Mouse (Mus musculus) myocyte (in vitro differentiated cells): ENCODE data around the gene Setd4. TPM values are rescaled to one million over a fixed set of nuclear protein-coding genes. Genes with fewer than 3 reads are reported as not detected.

Experiments used
- H3K27me3 ChIP-seq: one replicate; pipeline ENCODE4 v1.6.1; 2011; ENCODE audit not compliant: control insufficient read depth, insufficient read depth, insufficient read length
- H3K36me3 ChIP-seq: one replicate; pipeline ENCODE4 v1.6.1; 2011; ENCODE audit not compliant: control insufficient read depth, insufficient read depth
- H3K4me2 ChIP-seq: one replicate; pipeline ENCODE4 v1.6.1; 2011; ENCODE audit warnings: low read depth, control low read depth
- H3K4me3 ChIP-seq: one replicate; pipeline ENCODE4 v1.5.1; 2011; ENCODE audit warnings: mild to moderate bottlenecking, control low read depth, moderate library complexity
- H3K79me2 ChIP-seq: one replicate; pipeline ENCODE4 v1.6.1; 2011; ENCODE audit not compliant: control insufficient read depth, insufficient read depth
- H3ac ChIP-seq: one replicate; pipeline ENCODE4 v1.6.1; 2011; ENCODE audit not compliant: control insufficient read depth, insufficient read length
- CEBPB ChIP-seq: IDR thresholded peaks from 2 replicates; pipeline ENCODE4 v1.6.1; 2011; ENCODE audit warnings: mild to moderate bottlenecking, moderate library complexity; ENCODE audit not compliant: poor library complexity, insufficient read depth, severe bottlenecking
- E2F4 ChIP-seq: IDR thresholded peaks from one replicate; pipeline ENCODE4 v1.6.1; 2011; ENCODE audit warnings: mild to moderate bottlenecking, control low read depth, moderate library complexity; ENCODE audit not compliant: insufficient read depth
- MAX ChIP-seq: IDR thresholded peaks from one replicate; pipeline ENCODE4 v1.6.1; 2011; ENCODE audit warnings: low read depth, mild to moderate bottlenecking, control low read depth
- MYOD1 ChIP-seq, 3 experiments: IDR thresholded peaks; one replicate each; pipeline ENCODE4 v1.6.1; 2011; ENCODE audit warnings: control low read depth in 2 of 3, low read depth in 2 of 3, mild to moderate bottlenecking in 2 of 3, moderate library complexity in 1 of 3; ENCODE audit not compliant: insufficient read length in 2 of 3, control insufficient read depth in 1 of 3
- MYOG ChIP-seq, 3 experiments: IDR thresholded peaks; one replicate each; pipeline ENCODE4 v1.6.1; 2011; ENCODE audit warnings: control low read depth in 2 of 3, low read depth in 2 of 3, mild to moderate bottlenecking in 2 of 3; ENCODE audit not compliant: insufficient read length in 2 of 3, control insufficient read depth in 1 of 3, insufficient read depth in 1 of 3
- POLR2A ChIP-seq: IDR thresholded peaks from one replicate; pipeline ENCODE4 v1.6.1; 2011; ENCODE audit warnings: low read depth, mild to moderate bottlenecking, control low read depth, moderate library complexity; ENCODE audit not compliant: insufficient read length
- POLR2AphosphoS2 ChIP-seq: IDR thresholded peaks from one replicate; pipeline ENCODE4 v1.6.1; 2011; ENCODE audit warnings: low read depth, control low read depth; ENCODE audit not compliant: insufficient read length
- REST ChIP-seq: IDR thresholded peaks from one replicate; pipeline ENCODE4 v1.6.1; 2011; ENCODE audit warnings: mild to moderate bottlenecking, control low read depth, moderate library complexity; ENCODE audit not compliant: insufficient read depth, insufficient read length
- SRF ChIP-seq: IDR thresholded peaks from one replicate; pipeline ENCODE4 v1.6.1; 2011; ENCODE audit warnings: low read depth; ENCODE audit not compliant: control insufficient read depth, insufficient read length
- TCF12 ChIP-seq: IDR thresholded peaks from one replicate; pipeline ENCODE4 v1.6.1; 2011; ENCODE audit warnings: mild to moderate bottlenecking, control low read depth; ENCODE audit not compliant: poor library complexity, insufficient read depth, severe bottlenecking
- TCF3 ChIP-seq: IDR thresholded peaks from one replicate; pipeline ENCODE4 v1.6.1; 2011; ENCODE audit warnings: low read depth, control low read depth; ENCODE audit not compliant: insufficient read length
- USF1 ChIP-seq: IDR thresholded peaks from one replicate; pipeline ENCODE4 v1.6.1; 2011; ENCODE audit warnings: low read depth, mild to moderate bottlenecking, control low read depth, moderate library complexity
- polyA plus RNA-seq: library from polyadenylated mRNA; unstranded; fragments of >200 nt; fragmentation: generic; extraction: Trizol; gene quantifications from one replicate; pipeline ENCODE4 v1.2.1, GENCODE M21; 2012; ENCODE audit warnings: missing spikeins

Gene Setd4
- polyA plus RNA-seq, 1 experiment = 3.6 TPM

DNA sequence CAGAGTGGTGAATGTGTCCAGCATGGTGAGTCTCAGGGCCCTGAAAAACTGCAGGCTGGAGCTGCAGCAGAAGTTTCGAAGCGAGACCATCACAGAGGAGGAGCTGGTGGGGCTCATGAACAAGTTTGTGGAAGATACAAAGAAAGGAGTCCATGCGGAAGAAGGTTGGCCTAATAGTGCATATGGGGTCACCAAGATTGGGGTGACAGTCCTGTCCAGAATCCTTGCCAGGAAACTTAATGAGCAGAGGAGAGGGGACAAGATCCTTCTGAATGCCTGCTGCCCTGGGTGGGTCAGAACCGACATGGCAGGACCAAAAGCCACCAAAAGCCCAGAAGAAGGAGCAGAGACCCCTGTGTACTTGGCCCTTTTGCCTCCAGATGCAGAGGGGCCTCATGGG, 5.9 kb upstream of the Setd4 start:
- Histone ChIP-seq H3ac (no peak overlapping the region), H3K4me2 (no peak overlapping the region), H3K27me3 (no peaks in the 10 kb centered on the region), H3K79me2 (no peaks in the 10 kb centered on the region), H3K36me3 (no peaks in the 10 kb centered on the region), H3K4me3 (no peak overlapping the region)
- TF ChIP-seq MAX (no peak), TCF3 (no peak)

DNA sequence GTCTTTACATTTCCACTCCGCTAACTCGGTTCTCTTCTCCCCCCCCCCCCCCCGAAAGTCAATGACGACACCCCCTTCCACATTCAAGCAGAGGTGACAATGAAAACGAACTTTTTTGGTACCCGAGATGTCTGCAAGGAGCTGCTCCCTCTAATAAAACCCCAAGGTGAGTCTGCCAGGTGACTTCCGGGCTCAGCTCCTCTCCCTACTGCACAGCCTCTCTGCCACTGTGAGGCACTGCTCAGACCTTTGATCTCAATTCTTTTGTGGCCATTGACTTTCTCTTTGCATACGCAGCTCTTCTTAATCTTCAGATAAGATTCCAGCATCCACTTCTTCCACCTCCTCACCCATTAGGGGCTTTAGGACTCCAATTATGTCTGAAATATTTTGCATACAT, 4.9 kb upstream of the Setd4 start:
- no peaks in the 10 kb centered on the region for H3K79me2 ChIP-seq
- H3K4me2 ChIP-seq = no peak overlapping the region
- no peaks in the 10 kb centered on the region for H3K27me3 ChIP-seq
- peak overlapping the region; percentile 25 for H3K4me3 ChIP-seq
- no peaks in the 10 kb centered on the region for H3K36me3 ChIP-seq
- TF ChIP-seq MYOD1 (IDR thresholded peaks at IDR 0.05; ENCODE audit: control insufficient read depth in 1 of 3, insufficient read length in 2 of 3, low read depth in 2 of 3) (no peak), REST (no peak), E2F4 (no peak), POLR2A (no peak), MAX (no peak), MYOG (IDR thresholded peaks at IDR 0.05; ENCODE audit: control insufficient read depth in 1 of 3, insufficient read depth in 1 of 3, insufficient read length in 2 of 3, low read depth in 2 of 3) (no peak), SRF (no peak)
- no peak overlapping the region for H3ac ChIP-seq

DNA sequence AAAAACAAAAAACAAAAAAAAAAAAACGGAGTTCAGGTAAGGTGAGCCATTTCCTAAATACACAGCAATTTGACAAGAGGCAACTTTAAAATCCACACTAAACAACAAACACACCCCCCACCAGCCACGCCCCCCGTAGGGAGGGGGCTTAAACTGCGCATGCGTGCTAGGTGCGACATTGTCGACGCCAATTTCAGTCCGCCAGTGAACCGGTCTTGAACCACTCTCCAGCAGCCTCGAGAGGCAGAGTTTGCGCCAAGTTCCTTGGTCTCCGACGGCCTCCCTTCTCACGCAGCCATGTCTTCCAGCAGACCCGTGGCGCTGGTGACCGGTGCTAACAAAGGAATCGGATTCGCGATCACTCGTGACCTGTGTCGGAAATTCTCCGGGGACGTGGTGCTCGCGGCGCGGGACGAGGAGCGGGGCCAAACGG, 3.8 kb upstream of the Setd4 start:
- no peaks in the 10 kb centered on the region for H3K36me3 ChIP-seq
- peak overlapping the region; percentile 25 for H3K4me3 ChIP-seq

DNA sequence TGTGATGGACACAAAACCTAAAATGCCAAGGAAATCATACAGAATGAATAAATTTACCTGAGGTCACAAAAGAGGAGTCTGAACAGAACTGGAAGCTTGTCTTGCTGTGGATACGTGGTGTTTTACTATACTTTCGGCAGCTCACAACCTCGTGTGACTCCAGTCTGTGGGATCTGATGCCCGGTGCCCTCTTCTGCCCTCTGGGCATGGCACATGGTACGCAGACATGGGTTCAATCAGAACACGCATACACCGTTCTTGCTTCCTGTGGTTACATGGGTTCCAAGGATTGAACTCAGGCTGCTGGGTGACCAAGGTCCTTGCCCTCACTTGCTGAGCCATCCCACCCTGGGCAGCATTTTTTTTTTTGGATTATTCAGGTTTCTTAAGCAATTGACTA, 2.3 kb upstream of the Setd4 start:
- H3K4me3 ChIP-seq = no peak overlapping the region
- no peaks in the 10 kb centered on the region for H3K36me3 ChIP-seq
- no peak for TF ChIP-seq TCF3
- no peak for TF ChIP-seq USF1
- TF ChIP-seq MYOG (IDR thresholded peaks at IDR 0.05; ENCODE audit: control insufficient read depth in 1 of 3, insufficient read depth in 1 of 3, insufficient read length in 2 of 3, low read depth in 2 of 3) = no peak
- no peak for TF ChIP-seq MAX
- no peak for TF ChIP-seq MYOD1 (IDR thresholded peaks at IDR 0.05; ENCODE audit: control insufficient read depth in 1 of 3, insufficient read length in 2 of 3, low read depth in 2 of 3)
- H3K79me2 ChIP-seq = no peaks in the 10 kb centered on the region
- no peaks in the 10 kb centered on the region for H3K27me3 ChIP-seq
- no peak overlapping the region for H3ac ChIP-seq
- no peak overlapping the region for H3K4me2 ChIP-seq

More for the DNA sequence above, 3.8 kb upstream of the Setd4 start:
- Histone ChIP-seq H3K4me2 (peak overlapping the region; percentile 71), H3ac (peak overlapping the region; percentile 6), H3K79me2 (no peaks in the 10 kb centered on the region), H3K27me3 (no peaks in the 10 kb centered on the region)
- TF ChIP-seq POLR2AphosphoS2 (peak; percentile 71), REST (no peak), POLR2A (peak; percentile 68)

DNA sequence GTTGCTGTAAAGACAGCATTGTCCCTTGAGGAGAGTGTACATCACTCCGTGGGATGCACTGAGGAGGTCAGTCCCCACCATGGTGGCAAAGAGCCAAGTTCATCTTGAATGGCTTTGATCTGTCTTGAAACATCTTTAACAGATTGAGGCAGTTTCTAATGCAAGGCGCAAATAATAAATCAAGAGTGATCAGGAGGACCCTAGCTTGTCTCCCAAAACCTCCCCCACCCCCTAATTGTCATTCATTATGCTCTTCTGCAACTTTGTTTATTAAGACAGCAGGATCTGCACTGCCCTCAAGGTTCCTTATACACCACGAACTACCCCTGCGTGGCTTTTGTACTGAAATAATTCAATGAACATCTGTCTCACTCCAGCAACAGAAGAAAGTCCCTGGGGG, 1.7 kb upstream of the Setd4 start, which contains the start of gene Cbr1:
Cbr1 (plus strand) TSS at position 301 of the 400 bp plus-strand sequence.
- H3K79me2 ChIP-seq = no peaks in the 10 kb centered on the region
- no peak within 1 kb of the TSS for H3ac ChIP-seq
- no peaks in the 10 kb centered on the region for H3K27me3 ChIP-seq
- no peak within 1 kb of the TSS for H3K4me3 ChIP-seq
- no peak for TF ChIP-seq MYOG (IDR thresholded peaks at IDR 0.05; ENCODE audit: control insufficient read depth in 1 of 3, insufficient read depth in 1 of 3, insufficient read length in 2 of 3, low read depth in 2 of 3)
- TF ChIP-seq USF1 = no peak
- no peak for TF ChIP-seq POLR2AphosphoS2
- no peak for TF ChIP-seq SRF
- TF ChIP-seq TCF12 = no peak
- no peak for TF ChIP-seq MAX
- TF ChIP-seq MYOD1 (IDR thresholded peaks at IDR 0.05; ENCODE audit: control insufficient read depth in 1 of 3, insufficient read length in 2 of 3, low read depth in 2 of 3) = no peak
- no peak for TF ChIP-seq TCF3
- TF ChIP-seq POLR2A = no peak
- no peak for TF ChIP-seq REST
- TF ChIP-seq E2F4 = no peak
- TF ChIP-seq CEBPB = no peak
- no peak within 1 kb of the TSS for H3K4me2 ChIP-seq
- no peaks in the 10 kb centered on the region for H3K36me3 ChIP-seq
